Mouse (Mus musculus) liver, postnatal 0 days (tissue): ENCODE results near the gene Gpr84.
A peak's percentile ranks its signal among the peaks of the same experiment; 100 is the strongest.

Source experiments
- CTCF ChIP-seq: sonication (generic); IDR thresholded peaks from 2 replicates; pipeline ENCODE4 v1.5.1; 2016; ENCODE audit warnings: antibody characterized with exemption, low read depth
- EP300 ChIP-seq: IDR thresholded peaks from 2 replicates; pipeline ENCODE4 v1.6.1; 2016; ENCODE audit warnings: antibody characterized with exemption, low read depth, mild to moderate bottlenecking

DNA sequence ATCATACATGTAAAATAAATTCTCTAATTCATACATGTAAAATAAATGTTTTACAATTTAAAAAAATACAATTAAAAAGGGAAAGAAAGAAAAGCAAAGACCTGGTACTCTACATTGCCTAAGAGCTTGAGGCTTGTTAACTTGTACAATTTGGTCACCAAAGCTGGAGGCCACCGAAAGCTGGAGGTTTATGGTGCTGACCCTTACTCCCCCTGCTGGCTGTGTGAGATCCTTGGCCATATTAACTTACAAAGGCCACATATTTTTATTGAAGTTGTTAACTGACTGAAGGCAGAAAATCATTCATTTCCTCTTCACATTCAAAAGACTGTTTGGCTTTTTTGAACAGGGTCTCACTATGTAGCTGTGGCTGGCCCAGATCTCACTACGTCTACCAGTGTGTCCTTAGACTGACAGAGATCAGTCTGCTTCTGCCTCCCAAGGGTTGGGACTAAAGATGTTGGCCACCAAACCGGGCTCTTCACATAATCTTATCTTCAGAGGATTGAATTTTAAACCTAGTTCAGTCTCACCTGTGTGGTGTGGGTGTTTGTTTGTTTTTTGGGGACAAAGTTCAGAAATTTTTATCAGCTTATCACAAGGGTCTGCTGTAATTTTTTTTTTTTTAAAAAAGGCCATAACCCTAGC is 29.5 kb downstream of the Gpr84 start:
- TF ChIP-seq CTCF (peak; percentile 88), EP300 (no peak)
